Mouse (Mus musculus) heart, postnatal 36 days (tissue): ENCODE results near the gene Cdh6. TPM values are rescaled to one million over a fixed set of nuclear protein-coding genes. Genes with fewer than 3 reads are reported as not detected.

Experiments
- DNase-seq, 2 experiments: peaks; one replicate each; pipeline ENCODE4 v3.0.0; 2021 to 2022
- intact Hi-C: fragments of 180-260 bp; cut with DNase I; formaldehyde crosslinking; loops from one replicate; pipeline ENCODE4 v1.15.1; 2025
- total RNA-seq, 2 experiments: library from RNA; stranded (reverse); gene quantifications; 2 replicates each; pipeline ENCODE4 v1.2.3; 2021

Gene Cdh6
- total RNA-seq, 2 experiments from 2014 or later = 0.36 to 0.62 TPM

DNA sequence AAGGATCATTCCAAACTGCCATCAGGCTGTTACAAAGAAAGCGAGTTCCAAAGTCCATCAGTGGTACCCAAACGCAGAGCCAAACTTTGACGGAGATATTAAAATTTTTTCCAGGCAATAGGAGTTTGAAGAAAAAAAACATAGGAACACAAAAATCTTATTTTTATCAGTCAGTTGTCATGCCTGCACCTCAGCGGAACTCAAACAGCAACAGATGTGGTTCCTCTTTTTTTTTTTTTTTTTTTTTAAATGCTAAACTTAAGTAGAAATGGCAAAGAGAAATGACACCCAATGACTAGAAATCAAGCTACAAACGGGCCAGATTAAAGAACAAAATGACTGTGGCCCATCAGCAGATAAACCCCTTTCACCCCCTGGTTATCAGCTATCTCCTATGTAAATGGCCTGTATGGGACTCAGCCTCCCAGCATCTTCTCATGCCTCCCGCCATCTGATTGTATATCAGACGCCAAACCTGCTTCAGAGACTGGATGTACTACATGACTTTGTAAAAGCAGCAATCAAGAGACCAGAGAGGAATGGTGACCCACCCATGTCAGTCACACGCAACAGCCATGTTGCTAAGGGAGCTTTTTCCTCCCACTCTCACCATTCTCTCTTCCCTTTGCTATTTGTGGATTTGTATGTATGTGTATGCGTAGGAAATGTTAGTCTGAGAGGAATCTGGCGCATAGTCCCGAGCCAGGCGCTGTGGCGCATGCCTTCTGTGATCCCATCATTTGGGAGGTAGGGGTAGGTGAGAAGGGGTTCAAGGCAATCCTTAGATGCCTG is 8.2 kb downstream of the Cdh6 start:
- DNase-seq = no peak
- intact Hi-C loops = no loop called here

DNA sequence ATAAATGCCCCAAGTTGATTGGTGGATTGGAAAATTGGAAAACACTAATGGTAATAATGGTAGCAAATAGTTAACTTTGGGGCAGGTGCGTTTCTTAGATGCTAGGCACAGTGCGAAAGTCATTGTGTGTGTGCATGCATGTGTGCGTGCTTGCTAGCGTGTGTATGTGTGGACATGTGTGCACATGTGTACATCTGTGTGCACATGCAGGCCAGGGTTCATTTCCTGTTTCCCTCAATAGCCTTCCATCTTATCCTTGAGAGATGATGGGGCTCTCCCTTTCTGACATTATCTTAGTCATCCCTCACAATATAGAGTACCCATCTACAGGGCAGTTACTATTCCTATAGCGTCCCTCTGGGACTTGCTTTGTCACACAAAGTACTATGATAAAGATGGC is 17.7 kb downstream of the Cdh6 start:
- intact Hi-C loops = no loop called here
- DNase-seq = no peak

DNA sequence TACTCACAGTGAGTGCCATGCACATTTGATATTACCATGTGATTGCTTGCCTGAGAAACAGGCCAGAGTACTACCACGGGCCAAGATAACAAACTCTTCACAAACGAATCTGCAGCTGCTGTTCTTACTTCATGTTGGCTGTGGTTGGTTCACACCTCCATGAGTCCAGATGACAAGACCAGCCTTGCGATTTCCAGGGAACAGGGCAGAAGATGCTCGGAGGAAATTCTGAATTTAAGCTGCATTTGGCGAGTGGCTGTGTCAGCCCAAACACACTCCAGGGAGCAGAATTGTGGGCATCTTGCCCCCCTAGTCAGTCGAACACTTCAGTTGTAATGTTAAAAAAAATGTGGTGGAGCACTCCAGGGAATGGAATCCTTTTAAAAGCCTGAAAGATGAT is 18.1 kb downstream of the Cdh6 start:
- no peak for DNase-seq
- intact Hi-C loops = no loop called here

DNA sequence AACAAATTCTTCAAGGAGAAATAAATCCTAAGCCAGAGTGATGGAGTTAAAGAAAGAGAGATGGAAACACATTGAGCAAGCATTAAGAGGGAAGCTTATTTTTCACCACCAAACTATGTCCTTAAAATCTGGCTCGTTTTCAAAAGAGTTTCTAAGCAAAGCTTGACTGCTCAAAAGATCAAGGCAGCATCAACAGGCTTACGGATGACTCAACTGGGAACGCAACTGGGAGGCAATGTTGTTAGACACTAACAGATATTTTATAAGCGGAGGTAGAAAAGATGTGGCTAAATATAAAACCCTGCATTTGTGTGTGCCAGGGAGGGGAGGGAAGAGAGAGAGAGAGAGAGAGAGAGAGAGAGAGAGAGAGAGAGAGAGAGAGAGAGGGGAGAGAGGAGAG is 31.5 kb downstream of the Cdh6 start:
- intact Hi-C loops = no loop called here
- no peak for DNase-seq

DNA sequence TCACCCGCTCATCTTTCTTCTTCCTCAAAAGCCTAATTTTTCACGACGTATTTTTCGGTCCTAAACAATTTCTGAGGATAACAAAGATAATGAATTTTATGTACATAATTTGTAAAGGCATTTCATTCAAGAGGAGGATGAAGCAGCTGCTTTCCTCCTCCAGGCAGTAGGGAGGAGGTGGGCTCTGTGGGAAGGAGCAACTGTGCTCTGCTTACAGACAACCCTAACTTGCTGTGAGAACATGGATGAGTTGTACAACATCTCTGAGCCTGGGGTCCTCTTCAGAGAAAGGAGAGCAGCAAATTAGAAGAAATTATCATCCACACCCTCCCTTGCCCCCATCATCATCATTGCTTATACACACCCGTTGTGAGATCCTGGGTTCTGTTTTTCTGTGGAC is 33.8 kb downstream of the Cdh6 start:
- DNase-seq = no peak

DNA sequence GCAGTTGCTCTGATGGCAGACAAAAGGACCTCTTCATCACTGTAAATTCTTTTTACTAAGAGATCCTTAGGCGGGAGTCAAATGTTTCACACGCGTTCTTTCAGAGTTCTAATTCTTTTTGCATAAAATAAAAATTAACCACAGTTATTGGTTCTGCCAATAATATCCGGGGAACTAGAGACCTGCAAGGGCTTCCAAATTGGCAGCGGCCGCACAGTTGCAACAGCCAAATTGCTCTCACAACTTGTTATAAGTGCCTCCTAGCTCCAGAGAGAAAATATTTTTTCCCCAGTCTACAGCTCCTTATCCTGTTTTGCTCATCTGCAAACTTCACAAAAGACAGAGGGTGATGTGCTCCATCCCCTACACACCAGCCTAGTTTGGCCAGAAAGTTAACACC is 36.3 kb downstream of the Cdh6 start:
- intact Hi-C loops = no loop called here
- DNase-seq = no peak

More for the DNA sequence above, 33.8 kb downstream of the Cdh6 start:
- intact Hi-C loops = no loop called here

DNA sequence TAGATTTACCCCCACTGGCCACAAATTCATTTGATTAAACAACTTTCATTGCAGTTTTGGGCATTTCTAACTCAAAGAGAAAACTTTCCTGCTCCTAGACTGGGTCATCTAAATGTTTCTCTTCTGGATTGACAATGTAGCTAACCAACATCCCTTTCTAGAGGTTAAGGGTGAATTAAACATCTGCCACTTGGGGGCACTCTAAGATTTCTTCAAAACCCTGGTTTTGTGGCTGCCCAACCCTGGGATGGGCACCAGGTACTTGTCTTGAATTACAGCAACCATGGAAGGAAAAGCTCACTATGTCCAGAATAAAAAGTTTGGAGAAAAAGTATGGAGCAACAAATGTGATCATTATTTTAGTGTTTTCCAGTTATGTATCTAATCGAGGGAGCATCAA is 39.4 kb downstream of the Cdh6 start:
- peak in 1 of 2 experiments; percentile 4 for DNase-seq
- intact Hi-C loops = loop anchor here (5.0 kb wide), 1 partner anchor 918 kb away; no protein-coding TSS in a partner anchor

DNA sequence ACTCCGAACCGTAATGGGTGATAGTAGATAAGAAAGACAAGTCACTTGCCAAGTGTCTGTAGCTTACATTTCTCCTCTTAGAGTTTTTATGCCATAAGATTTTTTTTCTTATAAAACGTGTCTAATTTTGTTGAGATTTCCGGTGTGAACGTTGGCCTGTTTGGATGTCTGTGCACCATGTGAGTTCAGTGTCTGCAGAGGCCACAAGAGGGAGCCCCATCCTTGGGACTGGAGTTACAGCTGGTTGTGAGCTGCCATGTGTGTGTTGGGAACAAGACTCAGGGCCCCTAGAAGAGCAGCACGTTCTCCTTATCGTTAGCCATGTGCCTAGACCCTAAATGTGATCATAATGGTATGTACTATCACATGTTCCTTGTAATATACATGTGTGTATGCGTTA is 40.1 kb downstream of the Cdh6 start:
- intact Hi-C loops = loop anchor here (2.0 to 5.0 kb wide), 2 partner anchors 725 to 919 kb away; no protein-coding TSS in a partner anchor
- no peak for DNase-seq

DNA sequence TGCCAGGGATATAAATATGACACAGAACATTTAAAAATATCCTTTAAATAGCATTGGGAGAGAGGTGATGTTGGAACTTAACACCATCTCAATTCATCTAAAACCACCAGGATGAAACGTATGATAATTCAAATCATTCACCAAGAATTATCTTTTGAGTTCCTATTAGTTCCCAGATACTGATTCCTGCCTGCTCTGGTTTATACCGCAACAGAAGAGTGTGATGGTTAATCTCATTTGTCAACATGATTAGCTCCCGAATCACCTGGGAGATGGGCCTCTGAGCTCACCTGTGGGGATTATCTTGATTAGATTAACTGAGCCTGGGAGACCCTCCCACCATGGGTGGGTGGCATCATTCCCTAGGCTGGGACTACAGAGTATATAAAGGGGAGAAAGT is 41.0 kb downstream of the Cdh6 start:
- no peak for DNase-seq

DNA sequence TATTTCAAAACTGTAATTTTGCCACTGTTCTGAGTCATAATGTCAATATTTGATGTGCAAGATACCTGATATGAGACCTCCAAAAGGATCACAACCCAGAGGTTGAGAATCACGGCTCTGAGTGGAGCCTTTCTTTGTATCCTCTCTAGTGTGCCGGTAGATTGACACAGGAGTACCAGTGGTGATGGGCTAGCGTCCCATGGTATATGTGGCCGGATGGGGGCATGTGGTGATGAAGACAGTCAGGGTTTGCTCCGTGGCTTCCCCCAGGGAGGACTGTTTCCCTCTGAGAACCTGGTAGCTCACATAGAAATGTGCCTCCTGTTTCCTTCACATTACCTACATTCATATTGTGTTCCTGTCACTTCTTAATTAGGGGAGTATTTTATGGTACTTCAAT is 43.2 kb downstream of the Cdh6 start:
- DNase-seq = no peak
- intact Hi-C loops = loop anchor here (5.0 kb wide), 1 partner anchor 922 kb away; no protein-coding TSS in a partner anchor

More for the DNA sequence above, 41.0 kb downstream of the Cdh6 start:
- intact Hi-C loops = loop anchor here (2.0 to 5.0 kb wide), 2 partner anchors 726 to 920 kb away; no protein-coding TSS in a partner anchor

DNA sequence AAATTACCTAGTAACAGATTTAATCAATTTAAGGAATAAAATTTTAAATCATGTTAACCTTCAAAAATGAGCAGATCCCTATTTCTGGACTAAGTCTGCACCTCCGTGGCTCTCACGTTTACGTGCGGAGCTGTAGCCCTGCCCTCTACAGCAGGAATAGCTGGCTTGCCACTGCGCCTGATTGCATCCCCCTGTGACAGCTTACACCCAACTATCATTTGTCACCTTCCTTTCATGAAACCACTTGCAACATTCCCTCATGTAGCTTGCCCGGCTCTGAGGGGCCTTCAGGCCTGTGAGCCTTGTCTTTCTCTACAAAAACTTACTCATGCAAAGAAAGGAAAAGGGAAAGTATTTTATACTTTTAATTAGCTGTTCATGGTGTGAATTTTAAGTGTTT is 73.1 kb downstream of the Cdh6 start:
- no peak for DNase-seq
- intact Hi-C loops = no loop called here

DNA sequence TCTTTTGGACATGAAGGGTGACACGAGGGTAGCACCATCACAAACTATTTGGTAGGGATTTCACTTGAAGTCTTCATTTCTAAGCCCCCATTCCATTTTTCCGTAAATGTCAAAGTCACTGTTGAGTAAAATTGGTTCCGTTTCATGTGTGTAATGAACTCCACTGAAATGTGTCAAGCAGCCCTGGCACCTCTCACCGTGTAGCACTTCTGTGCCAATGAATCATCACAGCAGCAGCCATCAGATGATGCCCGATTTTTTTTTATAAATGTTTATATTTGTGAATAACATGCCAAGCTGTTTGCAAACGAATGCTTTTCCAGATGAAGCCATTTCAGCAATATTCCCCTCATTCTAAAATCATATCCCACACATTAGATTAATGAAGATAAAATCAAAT is 75.6 kb downstream of the Cdh6 start:
- intact Hi-C loops = no loop called here
- no peak for DNase-seq

DNA sequence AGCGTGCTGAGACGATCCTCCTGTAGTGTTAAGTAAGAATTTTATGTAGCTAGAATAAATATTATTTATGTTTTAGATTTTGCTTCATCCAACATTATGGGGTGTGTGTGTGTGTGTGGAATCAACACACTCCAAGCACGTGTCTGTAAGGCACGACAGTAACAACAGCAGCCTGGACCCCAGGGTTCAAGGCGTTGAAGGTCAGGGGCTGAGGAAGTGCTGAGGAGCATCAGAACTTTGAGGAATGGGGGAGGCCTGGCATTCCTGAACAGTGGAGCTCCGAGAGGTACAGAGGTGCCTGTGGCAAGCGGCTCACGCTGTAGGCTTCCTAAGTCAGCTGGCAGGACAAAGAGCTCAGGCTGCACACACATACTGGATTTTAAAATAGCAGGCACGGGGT is 78.1 kb downstream of the Cdh6 start:
- no peak for DNase-seq
- intact Hi-C loops = no loop called here

DNA sequence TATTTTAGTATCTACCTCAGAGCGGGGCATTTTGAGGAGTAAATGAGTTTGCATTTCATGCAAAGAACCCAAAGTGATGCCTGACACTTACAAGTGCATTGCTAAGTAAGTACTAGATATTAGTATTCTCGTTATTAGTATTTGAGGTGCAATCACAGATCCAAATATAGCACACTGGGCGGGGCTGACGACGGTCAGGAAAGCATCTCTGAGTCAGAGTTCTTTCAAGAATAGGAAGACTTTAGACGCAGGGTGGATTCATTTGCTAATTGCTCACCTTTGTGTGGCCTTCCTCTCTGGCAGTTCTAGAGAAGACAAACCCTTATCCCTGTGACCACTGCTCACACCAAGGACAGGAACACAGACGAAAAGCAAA is 78.6 kb downstream of the Cdh6 start:
- no peak for DNase-seq
- intact Hi-C loops = no loop called here

DNA sequence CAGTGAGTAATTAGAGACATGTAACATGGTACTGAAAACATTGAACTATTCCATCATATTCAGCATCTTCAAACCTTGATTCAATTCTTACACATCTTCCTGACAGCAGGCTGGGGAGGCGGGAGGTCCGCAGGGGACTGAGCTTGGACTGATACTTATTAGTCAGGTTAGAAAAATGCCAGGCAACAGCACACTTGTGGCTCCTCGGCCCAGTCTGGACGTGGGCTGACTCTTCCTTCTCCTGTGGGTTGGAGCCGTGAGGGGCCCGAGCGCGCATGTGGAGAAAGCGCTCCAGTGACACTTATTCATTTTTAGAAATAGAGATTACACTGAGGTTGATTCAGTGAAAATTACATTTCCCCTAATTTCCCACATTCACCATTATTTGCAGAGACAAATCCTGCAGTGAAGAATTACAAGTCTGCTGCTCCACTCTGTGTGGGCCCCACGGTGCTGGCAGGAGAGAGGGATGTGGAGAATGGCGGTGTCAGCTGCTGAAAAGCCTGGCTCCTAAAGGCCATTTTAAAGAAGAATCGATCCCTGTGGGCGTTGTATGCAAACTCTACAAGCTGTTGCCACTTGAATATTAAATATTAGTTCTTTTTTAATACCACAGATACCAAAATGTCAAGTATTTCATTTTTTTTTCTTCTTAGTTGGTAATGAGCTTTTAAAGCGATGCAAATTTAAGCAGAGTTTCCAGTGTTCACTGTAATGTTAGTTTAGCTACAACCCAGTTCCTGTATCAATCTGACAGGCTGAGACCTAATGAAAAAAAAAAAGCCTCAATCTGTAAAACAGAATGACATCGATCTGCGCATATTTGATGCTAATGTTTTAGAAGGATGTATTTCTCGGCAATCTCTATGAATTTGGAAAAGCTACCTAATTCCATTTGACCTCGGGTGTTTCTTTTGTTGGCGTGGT is 79.3 kb downstream of the Cdh6 start:
- intact Hi-C loops = no loop called here

DNA sequence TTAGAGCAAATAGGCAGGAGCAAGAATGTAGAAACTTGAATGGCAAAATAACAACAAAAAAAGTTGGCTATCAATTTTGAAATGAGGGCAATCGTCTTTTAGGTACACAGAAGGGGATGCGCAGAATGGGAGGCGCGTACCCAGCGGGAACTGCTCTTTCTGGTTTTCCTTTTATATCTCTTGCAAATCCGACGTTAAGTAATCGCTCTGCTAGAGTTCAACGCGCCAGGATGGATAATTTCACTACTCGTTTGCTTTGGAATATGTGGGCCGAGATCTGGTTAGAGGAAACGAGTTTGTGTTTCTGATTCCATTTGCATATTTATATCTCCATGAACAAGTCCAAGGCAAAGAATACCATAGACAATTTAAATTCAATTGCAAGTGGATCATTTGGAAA is 81.4 kb downstream of the Cdh6 start:
- DNase-seq = no peak
- intact Hi-C loops = no loop called here

More for the DNA sequence above, 79.3 kb downstream of the Cdh6 start:
- no peak for DNase-seq

DNA sequence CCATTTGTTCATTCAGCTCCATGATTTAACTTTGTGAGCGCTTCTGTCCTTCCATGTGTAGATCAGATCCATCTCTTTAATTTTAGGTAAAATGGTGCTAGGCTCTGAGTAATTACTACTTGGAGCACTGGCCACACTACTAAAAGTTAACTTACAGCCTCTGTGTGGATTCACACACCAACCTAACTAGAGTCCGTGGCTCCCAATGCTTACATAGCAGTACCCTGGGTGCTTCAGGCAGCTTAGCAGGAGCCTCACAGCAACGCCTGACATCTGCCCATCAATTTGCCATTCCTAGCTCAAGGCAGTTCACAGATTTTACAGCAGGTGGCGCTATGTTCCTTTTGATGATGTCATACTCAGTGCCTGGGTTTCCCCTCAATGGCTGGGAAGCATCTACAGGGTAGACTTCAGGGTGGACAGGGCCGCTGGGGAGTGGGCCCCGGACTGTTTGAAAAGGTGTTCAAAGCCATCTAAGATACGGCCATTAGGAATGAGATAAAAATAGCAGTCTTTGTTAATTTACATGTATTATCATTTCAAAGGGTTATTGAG is 84.9 kb downstream of the Cdh6 start:
- peak in 1 of 2 experiments; percentile 18 for DNase-seq
- intact Hi-C loops = no loop called here

DNA sequence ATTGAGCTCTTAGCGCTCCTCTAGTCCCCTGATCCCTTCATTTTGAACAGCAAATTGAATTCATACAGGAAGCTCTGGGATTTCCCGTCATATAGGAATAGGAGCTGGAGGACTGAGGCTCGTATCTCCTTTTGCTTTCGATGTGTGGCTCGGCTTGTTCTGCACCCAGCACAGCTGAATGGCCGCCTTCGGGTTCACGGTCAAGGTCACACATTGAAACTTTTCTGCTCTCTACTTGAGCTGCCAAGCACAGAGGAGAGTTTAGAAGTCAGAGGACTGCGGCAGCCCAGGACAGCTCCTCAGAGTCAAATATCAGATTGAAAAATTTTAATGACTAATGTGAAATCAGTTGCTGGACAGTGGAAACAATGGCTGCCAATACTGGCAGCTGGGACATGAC is 88.7 kb downstream of the Cdh6 start:
- intact Hi-C loops = no loop called here

DNA sequence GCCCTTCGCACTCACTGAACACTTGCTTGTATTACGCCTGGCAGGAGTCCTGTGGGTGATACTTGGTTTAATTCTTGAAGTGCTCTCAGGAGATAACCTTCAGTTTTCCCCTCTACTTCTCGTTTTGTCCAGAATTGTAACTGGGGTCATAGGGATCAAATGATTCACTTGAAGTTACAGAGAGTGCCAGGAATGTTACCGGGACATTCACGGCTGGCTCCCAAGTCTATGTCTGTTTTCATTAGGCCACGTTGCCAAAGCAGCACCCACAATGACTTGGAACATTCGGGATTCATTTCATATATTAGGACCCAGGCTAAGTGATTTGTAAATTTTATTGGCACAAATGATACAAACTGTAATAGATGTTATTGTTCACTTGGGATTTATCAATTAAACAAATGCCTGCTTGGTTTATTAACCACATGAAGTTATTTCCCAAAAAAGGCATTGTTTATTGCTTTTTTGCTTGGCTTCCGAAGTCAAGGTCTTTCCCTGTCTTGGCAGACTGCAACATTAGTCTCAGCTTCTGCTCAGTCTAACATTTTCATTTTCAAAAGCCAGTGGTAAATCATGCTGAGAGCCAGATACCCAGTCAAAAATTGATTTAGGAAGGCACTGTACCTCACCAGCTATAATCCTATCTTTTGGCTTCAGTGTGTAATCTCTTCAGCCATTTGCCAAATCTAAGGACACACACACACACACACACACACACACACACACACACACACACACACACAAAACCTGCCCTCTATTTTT is 96.4 kb downstream of the Cdh6 start:
- intact Hi-C loops = no loop called here

More for the DNA sequence above, 88.7 kb downstream of the Cdh6 start:
- DNase-seq = no peak

DNA sequence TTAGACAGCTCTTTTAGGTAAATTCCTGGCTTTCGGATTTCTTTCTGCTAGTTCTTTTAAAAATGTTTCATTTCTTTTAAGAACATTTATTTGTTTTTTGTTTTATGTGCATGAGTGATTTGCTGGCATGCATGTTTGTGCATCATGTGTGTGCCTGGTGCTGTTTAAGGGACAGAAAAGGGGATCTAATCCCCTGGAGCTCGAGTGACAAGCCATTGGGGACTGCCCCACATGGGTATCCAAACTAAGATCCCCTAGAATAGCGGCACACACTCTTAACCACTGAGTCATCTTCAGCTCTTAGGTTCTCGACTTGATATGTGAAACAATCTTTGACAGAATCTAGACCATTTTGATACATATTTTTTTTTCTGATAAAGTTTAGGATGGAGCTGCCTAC is 99.4 kb downstream of the Cdh6 start:
- intact Hi-C loops = no loop called here
- DNase-seq = no peak

More for the DNA sequence above, 96.4 kb downstream of the Cdh6 start:
- no peak for DNase-seq

DNA sequence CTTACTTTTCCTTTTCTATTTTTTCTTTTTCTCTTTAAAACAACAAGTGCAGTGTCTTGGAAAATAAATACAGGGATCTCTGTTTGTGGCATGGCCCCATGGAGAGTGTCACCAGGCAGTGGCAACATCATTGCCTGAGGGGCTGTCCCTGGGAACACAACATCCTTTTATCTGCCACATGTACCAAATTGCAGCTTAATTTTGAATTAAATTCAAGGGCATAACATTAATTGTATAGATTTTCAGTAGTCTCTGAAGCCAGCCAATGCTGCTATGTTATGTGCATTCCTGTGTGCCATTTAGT is 105.3 kb downstream of the Cdh6 start:
- no peak for DNase-seq
- intact Hi-C loops = no loop called here
